Mouse (Mus musculus) hindbrain, embryonic 13.5 days (tissue): ENCODE results near the gene Gm49661. TPM values are rescaled to one million over a fixed set of nuclear protein-coding genes. Genes with fewer than 3 reads are reported as not detected.

ENCODE experiments used
- ATAC-seq: fragments of 200-750 bp; cut with Nextera tagmentation; 2 replicates; pipeline ENCODE4 v1.8.0; 2017; ENCODE audit warnings: moderate TSS enrichment; ENCODE audit not compliant: low FRiP score
- H3K27ac ChIP-seq: fragments of 300-500 bp; sonication (generic); 2 replicates; pipeline ENCODE4 v1.5.1; 2015; ENCODE audit warnings: inconsistent platforms, mild to moderate bottlenecking, moderate library complexity
- H3K27me3 ChIP-seq: fragments of 300-500 bp; sonication (generic); 2 replicates; pipeline ENCODE4 v1.6.1; 2015; ENCODE audit warnings: mild to moderate bottlenecking, inconsistent platforms
- H3K36me3 ChIP-seq: fragments of 300-500 bp; sonication (generic); 2 replicates; pipeline ENCODE4 v1.6.1; 2015; ENCODE audit warnings: mild to moderate bottlenecking, inconsistent platforms
- H3K4me1 ChIP-seq: fragments of 300-500 bp; sonication (generic); replicated peaks from 2 replicates; pipeline ENCODE4 v1.6.1; 2015; ENCODE audit warnings: inconsistent platforms
- H3K4me2 ChIP-seq: fragments of 300-500 bp; sonication (generic); 2 replicates; pipeline ENCODE4 v1.6.1; 2015; ENCODE audit warnings: inconsistent platforms, mild to moderate bottlenecking, moderate library complexity
- H3K4me3 ChIP-seq: fragments of 300-500 bp; sonication (generic); 2 replicates; pipeline ENCODE4 v1.5.1; 2015; ENCODE audit warnings: mild to moderate bottlenecking, inconsistent platforms
- H3K9ac ChIP-seq: fragments of 300-500 bp; sonication (generic); 2 replicates; pipeline ENCODE4 v1.6.1; 2015; ENCODE audit warnings: mild to moderate bottlenecking, inconsistent platforms
- H3K9me3 ChIP-seq: fragments of 300-500 bp; sonication (generic); 2 replicates; pipeline ENCODE4 v1.6.1; 2016; ENCODE audit warnings: inconsistent platforms
- WGBS: fragments of 180-500 bp; shearing (Covaris S2); methylation state at CpG from one replicate; pipeline ENCODE4 v1.1.7; 2015; 5-methylcytosine and 5-hydroxymethylcytosine counted together
- polyA plus RNA-seq: library from polyadenylated mRNA; unstranded; fragments of >200 nt; fragmentation: Nextera tagmentation; extraction: Ambion mirVana; gene quantifications from 2 replicates; pipeline ENCODE4 v1.2.1, GENCODE M21; 2015

The Gm49661 gene
- polyA plus RNA-seq, 1 experiment from 2014 or later = not detected

GRCm38 (mm10) chr8:84973079-84973478 lies 3.8 kb upstream of the Gm49661 start:
- H3K27me3 ChIP-seq = peaks cover 12% of the 10 kb centered on the region
- H3K9me3 ChIP-seq = no peaks in the 10 kb centered on the region
- H3K36me3 ChIP-seq = peaks cover 41% of the 10 kb centered on the region
- H3K27ac ChIP-seq = no peak overlapping the region
- ATAC-seq = no peak
- 93% methylated on average over 1 of the region's 1 CpGs for WGBS
- no peak overlapping the region for H3K9ac ChIP-seq
- no peak overlapping the region for H3K4me3 ChIP-seq
- peaks cover 66% of the 10 kb centered on the region for H3K4me1 ChIP-seq
- H3K4me2 ChIP-seq = no peak overlapping the region

- WGBS = 66% methylated on average over 5 of the region's 5 CpGs
- H3K27ac ChIP-seq = peak overlapping the region; percentile 91
Measured at GRCm38 (mm10) chr8:84970913-84971312, 1.7 kb upstream of the Gm49661 start.

GRCm38 (mm10) chr8:84970135-84970790 lies 1.0 kb upstream of the Gm49661 start:
- H3K9me3 ChIP-seq = no peaks in the 10 kb centered on the region
- H3K4me3 ChIP-seq = peak overlapping the region; percentile 74
- H3K36me3 ChIP-seq = peaks cover 41% of the 10 kb centered on the region
- peaks cover 57% of the 10 kb centered on the region for H3K4me1 ChIP-seq
- H3K4me2 ChIP-seq = peak overlapping the region; percentile 98
- ATAC-seq = no peak
- no peaks in the 10 kb centered on the region for H3K27me3 ChIP-seq
- H3K27ac ChIP-seq = peak overlapping the region; percentile 91
- 8% methylated on average over 21 of the region's 21 CpGs for WGBS
- peak overlapping the region; percentile 90 for H3K9ac ChIP-seq

More at GRCm38 (mm10) chr8:84970913-84971312, 1.7 kb upstream of the Gm49661 start:
- H3K4me3 ChIP-seq = peak overlapping the region; percentile 74
- ATAC-seq = no peak
- H3K27me3 ChIP-seq = no peaks in the 10 kb centered on the region
- peak overlapping the region; percentile 90 for H3K9ac ChIP-seq
- peaks cover 59% of the 10 kb centered on the region for H3K4me1 ChIP-seq
- peaks cover 41% of the 10 kb centered on the region for H3K36me3 ChIP-seq
- H3K4me2 ChIP-seq = peak overlapping the region; percentile 98
- H3K9me3 ChIP-seq = no peaks in the 10 kb centered on the region

GRCm38 (mm10) chr8:84968650-84969049 lies 583 bp downstream of the Gm49661 start:
- H3K36me3 ChIP-seq = peaks cover 30% of the 10 kb centered on the region
- no peaks in the 10 kb centered on the region for H3K27me3 ChIP-seq
- H3K4me1 ChIP-seq = peaks cover 50% of the 10 kb centered on the region
- peak overlapping the region; percentile 90 for H3K9ac ChIP-seq
- no peak for ATAC-seq
- H3K9me3 ChIP-seq = no peaks in the 10 kb centered on the region
- H3K4me3 ChIP-seq = peak overlapping the region; percentile 74
- 13% methylated on average over 2 of the region's 2 CpGs for WGBS
- peak overlapping the region; percentile 91 for H3K27ac ChIP-seq
- H3K4me2 ChIP-seq = peak overlapping the region; percentile 98

DNA sequence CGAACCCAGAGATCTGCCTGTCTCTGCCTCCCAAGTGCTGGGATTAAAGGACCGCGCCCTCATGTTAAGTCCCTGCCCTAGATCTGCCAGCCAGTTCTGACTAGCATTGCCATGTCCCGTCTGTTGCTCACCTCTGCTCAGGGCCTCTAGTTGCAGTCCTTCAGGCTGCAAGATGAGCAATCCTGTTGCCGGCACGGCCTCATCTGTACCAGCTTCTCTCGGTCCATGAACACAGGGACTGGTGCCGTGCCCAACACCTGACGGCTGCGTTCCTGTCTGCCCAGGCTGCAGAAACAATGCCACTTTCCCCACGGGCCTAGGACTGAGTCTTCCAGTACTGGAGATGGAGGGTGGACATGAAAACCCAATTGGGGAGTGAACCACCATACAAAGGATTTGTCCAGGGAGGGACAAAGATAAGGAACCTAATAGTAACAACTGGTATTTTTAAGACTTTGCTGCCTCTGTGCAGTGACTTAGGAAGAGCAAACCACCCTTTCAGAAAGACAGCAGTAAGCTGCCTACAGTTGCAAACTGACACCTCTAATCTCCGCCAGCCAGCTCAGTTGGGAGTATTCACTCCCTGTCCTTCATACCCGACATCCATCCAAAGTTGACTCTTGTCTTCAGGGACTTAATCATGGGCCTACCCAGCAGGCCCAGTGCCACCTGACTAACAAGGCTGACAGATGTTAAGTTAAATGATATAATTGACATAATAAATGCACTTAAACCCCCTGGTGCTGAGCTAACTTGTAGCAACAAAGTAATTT lies 1.5 kb downstream of the Gm49661 start:
- Histone ChIP-seq H3K9ac (no peak overlapping the region), H3K27ac (no peak overlapping the region), H3K36me3 (peaks cover 21% of the 10 kb centered on the region), H3K4me1 (peaks cover 50% of the 10 kb centered on the region), H3K27me3 (no peaks in the 10 kb centered on the region), H3K9me3 (no peaks in the 10 kb centered on the region), H3K4me2 (no peak overlapping the region), H3K4me3 (no peak overlapping the region)
- WGBS = 90% methylated on average over 13 of the region's 13 CpGs
- no peak for ATAC-seq

DNA sequence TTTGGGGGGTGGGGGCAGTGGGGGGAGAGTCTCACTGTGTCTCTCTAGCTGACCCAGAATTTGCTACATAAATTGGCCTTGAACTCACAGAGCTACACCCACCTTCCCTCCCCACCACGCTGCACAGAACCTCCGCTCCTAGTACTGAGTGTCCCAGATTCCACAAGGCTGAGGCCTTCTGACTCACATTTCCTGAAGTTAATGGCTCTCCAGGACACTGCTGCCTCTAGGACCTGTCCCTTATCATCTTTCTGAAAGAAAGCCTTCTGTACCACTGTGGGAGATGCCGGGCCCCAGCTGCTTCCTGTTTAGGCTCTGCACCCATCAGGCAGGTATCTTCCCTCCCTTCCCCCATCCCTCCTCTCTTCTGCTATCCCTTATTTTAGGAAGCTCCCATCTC lies 2.6 kb downstream of the Gm49661 start:
- ATAC-seq = no peak
- Histone ChIP-seq H3K9me3 (no peaks in the 10 kb centered on the region), H3K36me3 (peaks cover 10% of the 10 kb centered on the region), H3K27me3 (no peaks in the 10 kb centered on the region), H3K4me1 (peaks cover 46% of the 10 kb centered on the region), H3K9ac (no peak overlapping the region), H3K4me3 (peak overlapping the region; percentile 62; the same call in 1 of the 2 replicates), H3K4me2 (peak overlapping the region; percentile 92), H3K27ac (no peak overlapping the region)
- 58% methylated on average over 3 of the region's 3 CpGs for WGBS

DNA sequence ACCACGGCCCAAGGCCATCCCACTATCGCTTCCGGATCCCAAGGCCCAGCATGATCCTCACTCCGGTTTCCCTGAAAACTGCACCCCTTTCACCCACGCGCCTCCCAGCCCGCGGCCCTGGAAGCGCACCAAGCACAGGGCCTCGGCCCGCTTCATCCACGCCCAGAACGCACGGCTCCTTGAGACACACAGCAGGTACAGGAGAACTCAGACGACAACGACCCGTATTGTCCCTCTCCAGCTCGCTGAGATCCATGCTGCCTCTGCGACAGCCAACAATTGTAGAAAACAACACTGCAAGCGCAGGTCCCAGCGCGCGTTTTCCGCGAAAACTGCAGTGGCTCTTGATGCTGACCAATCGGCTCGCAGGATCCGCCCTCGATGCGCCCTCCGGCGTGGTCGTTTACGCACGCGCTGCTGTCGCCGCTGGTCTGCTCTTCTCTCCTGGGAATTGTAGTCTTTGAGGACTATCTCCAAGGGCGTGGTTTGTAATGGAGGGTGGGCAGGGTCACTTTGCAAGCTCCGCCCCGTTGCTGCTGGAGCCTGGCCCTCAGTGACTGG lies 3.4 kb downstream of the Gm49661 start:
- Histone ChIP-seq H3K27ac (peak overlapping the region; percentile 70), H3K4me1 (peaks cover 38% of the 10 kb centered on the region), H3K27me3 (no peaks in the 10 kb centered on the region), H3K4me2 (peak overlapping the region; percentile 92), H3K4me3 (peak overlapping the region; percentile 62), H3K9ac (peak overlapping the region; percentile 80), H3K36me3 (peaks cover 5% of the 10 kb centered on the region), H3K9me3 (no peaks in the 10 kb centered on the region)
- under 1% methylated on average over 41 of the region's 41 CpGs for WGBS
- peak; percentile 77 for ATAC-seq

- Histone ChIP-seq H3K4me2 (no peak overlapping the region), H3K9me3 (no peaks in the 10 kb centered on the region), H3K4me1 (peaks cover 32% of the 10 kb centered on the region), H3K4me3 (no peak overlapping the region), H3K9ac (no peak overlapping the region), H3K27me3 (no peaks in the 10 kb centered on the region), H3K27ac (no peak overlapping the region), H3K36me3 (peaks cover 10% of the 10 kb centered on the region)
- 92% methylated on average over 4 of the region's 4 CpGs for WGBS
- ATAC-seq = no peak
Measured at GRCm38 (mm10) chr8:84963952-84964351, 5.3 kb downstream of the Gm49661 start.

GRCm38 (mm10) chr8:84959811-84960210 lies 9.4 kb downstream of the Gm49661 start:
- H3K4me1 ChIP-seq = peaks cover under 1% of the 10 kb centered on the region
- no peak for ATAC-seq
- no peaks in the 10 kb centered on the region for H3K9me3 ChIP-seq
- peaks cover 23% of the 10 kb centered on the region for H3K36me3 ChIP-seq
- 92% methylated on average over 7 of the region's 7 CpGs for WGBS
- H3K4me2 ChIP-seq = no peak overlapping the region
- 0 out of 2 replicates have a peak, but pooled peaks cover 2% of the 10 kb centered on the region for H3K27me3 ChIP-seq
- H3K9ac ChIP-seq = no peak overlapping the region
- no peak overlapping the region for H3K4me3 ChIP-seq
- no peak overlapping the region for H3K27ac ChIP-seq

- Histone ChIP-seq H3K36me3 (peaks cover 23% of the 10 kb centered on the region), H3K27ac (no peak overlapping the region), H3K27me3 (peaks cover 24% of the 10 kb centered on the region), H3K4me1 (no peaks in the 10 kb centered on the region), H3K4me2 (no peak overlapping the region), H3K9ac (no peak overlapping the region), H3K4me3 (no peak overlapping the region), H3K9me3 (no peaks in the 10 kb centered on the region)
- 54% methylated on average over 2 of the region's 2 CpGs for WGBS
- ATAC-seq = no peak
Measured at GRCm38 (mm10) chr8:84956768-84957167, 12.5 kb downstream of the Gm49661 start.

GRCm38 (mm10) chr8:84952612-84953255 lies 16.5 kb downstream of the Gm49661 start:
- Histone ChIP-seq H3K4me2 (no peak overlapping the region), H3K27me3 (peaks cover 57% of the 10 kb centered on the region), H3K36me3 (peaks cover 6% of the 10 kb centered on the region), H3K4me3 (no peak overlapping the region), H3K9ac (no peak overlapping the region), H3K27ac (no peak overlapping the region), H3K9me3 (no peaks in the 10 kb centered on the region), H3K4me1 (no peaks in the 10 kb centered on the region)
- WGBS = 9% methylated on average over 18 of the region's 18 CpGs
- no peak for ATAC-seq

GRCm38 (mm10) chr8:84949753-84950152 lies 19.5 kb downstream of the Gm49661 start:
- H3K4me3 ChIP-seq = no peak overlapping the region
- H3K9ac ChIP-seq = no peak overlapping the region
- H3K9me3 ChIP-seq = no peaks in the 10 kb centered on the region
- H3K36me3 ChIP-seq = no peaks in the 10 kb centered on the region
- H3K27ac ChIP-seq = no peak overlapping the region
- no peak for ATAC-seq
- WGBS = 21% methylated on average over 12 of the region's 12 CpGs
- peaks cover 24% of the 10 kb centered on the region for H3K4me1 ChIP-seq
- no peak overlapping the region for H3K4me2 ChIP-seq
- peaks cover 79% of the 10 kb centered on the region for H3K27me3 ChIP-seq
